Mouse (Mus musculus) ES-E14 (cell line): ENCODE measurements around the gene Azin2. TPM values are rescaled to one million over a fixed set of nuclear protein-coding genes. Genes with fewer than 3 reads are reported as not detected.

Experiments used
- DNase-seq: peaks from one replicate; pipeline ENCODE4 v3.0.0-alpha.2; 2013; ENCODE audit warnings: low read depth, low spot score
- H3K27ac ChIP-seq: 2 replicates; pipeline ENCODE4 v1.5.1; 2012; ENCODE audit warnings: low read depth, mild to moderate bottlenecking, low read length, moderate library complexity, mixed read lengths; ENCODE audit not compliant: poor library complexity, insufficient read depth, severe bottlenecking
- H3K36me3 ChIP-seq: 2 replicates; pipeline ENCODE4 v1.6.1; 2012; ENCODE audit warnings: mild to moderate bottlenecking, low read length, moderate library complexity, mixed read lengths; ENCODE audit not compliant: control insufficient read depth, poor library complexity, insufficient read depth, severe bottlenecking
- H3K4me1 ChIP-seq, 2 experiments: fragments of 150-350 bp in 1 of 2; sonication (generic) in 1 of 2; 2 replicates each; pipeline ENCODE4 v1.6.1; 2012; ENCODE audit warnings: low read length in 2 of 2, mild to moderate bottlenecking in 1 of 2, mixed read lengths in 1 of 2; ENCODE audit not compliant: control insufficient read depth in 2 of 2, insufficient read depth in 2 of 2, poor library complexity in 1 of 2
- H3K4me3 ChIP-seq, 2 experiments: fragments of 150-350 bp in 1 of 2; sonication (generic) in 1 of 2; 2 replicates each; pipeline ENCODE4 v1.5.1; 2012; ENCODE audit warnings: low read length in 2 of 2, low read depth in 1 of 2, mild to moderate bottlenecking in 1 of 2, mixed read lengths in 1 of 2; ENCODE audit not compliant: insufficient read depth in 1 of 2, poor library complexity in 1 of 2, severe bottlenecking in 1 of 2
- H3K9ac ChIP-seq: 2 replicates; pipeline ENCODE4 v1.6.1; 2012; ENCODE audit warnings: low read depth, mild to moderate bottlenecking, low read length, mixed read lengths; ENCODE audit not compliant: poor library complexity, insufficient read depth, severe bottlenecking
- H3K9me3 ChIP-seq: fragments of 150-350 bp; sonication (generic); 2 replicates; pipeline ENCODE4 v1.6.1; 2012; ENCODE audit warnings: low read depth, mild to moderate bottlenecking, low read length; ENCODE audit not compliant: control insufficient read depth, insufficient read depth
- CHD2 ChIP-seq: IDR thresholded peaks from 2 replicates; pipeline ENCODE4 v1.6.1; 2014; ENCODE audit warnings: mild to moderate bottlenecking, low read depth, low read length, inconsistent platforms
- HCFC1 ChIP-seq: IDR thresholded peaks from 2 replicates; pipeline ENCODE4 v1.6.1; 2012; ENCODE audit warnings: low read length, inconsistent platforms, borderline replicate concordance; ENCODE audit not compliant: insufficient read depth
- MAFK ChIP-seq: IDR thresholded peaks from 2 replicates; pipeline ENCODE4 v1.6.1; 2014; ENCODE audit warnings: mild to moderate bottlenecking, low read depth, low read length, inconsistent platforms; ENCODE audit not compliant: insufficient read depth
- ZC3H11A ChIP-seq: IDR thresholded peaks from 2 replicates; pipeline ENCODE4 v1.6.1; 2012; ENCODE audit warnings: low read depth, mild to moderate bottlenecking, inconsistent platforms, low read length, borderline replicate concordance
- ZNF384 ChIP-seq: IDR thresholded peaks from 2 replicates; pipeline ENCODE4 v1.6.1; 2012; ENCODE audit warnings: low read depth, low read length, inconsistent platforms
- in situ Hi-C, 2 experiments: fragments of 600-800 bp; cut with MboI; formaldehyde crosslinking; loops; one replicate each; pipeline ENCODE4 v1.15.1; 2025; ENCODE audit warnings: low sequenced_read_pairs in 2 of 2, inconsistent platforms in 1 of 2; ENCODE audit not compliant: unreplicated experiment in 2 of 2
- total RNA-seq: library from RNA; depleted of rRNA; stranded (reverse); fragments of 300-350 nt; gene quantifications from 2 replicates; pipeline ENCODE4 v1.2.3, GENCODE M21; 2012

Gene Azin2
- total RNA-seq, 1 experiment: 16.0 TPM

GRCm38 (mm10) chr4:128957155-128957911, 4.9 kb downstream of the Azin2 start:
- Histone ChIP-seq H3K27ac (no peak overlapping the region), H3K4me1 (peaks cover 0 to 20% of the 10 kb centered on the region in 2 experiments; a peak in 2 of 4 replicates), H3K9me3 (no peaks in the 10 kb centered on the region), H3K36me3 (peaks cover 5% of the 10 kb centered on the region; the same call in 1 of the 2 replicates), H3K9ac (no peak overlapping the region), H3K4me3 (no peak overlapping the region)
- no peak for TF ChIP-seq CHD2
- TF ChIP-seq ZC3H11A: peak; percentile 49; the same call in 1 of the 2 replicates
- no peak for TF ChIP-seq ZNF384
- no peak for TF ChIP-seq MAFK
- TF ChIP-seq HCFC1: no peak
- in situ Hi-C loops: loop anchor here (10.0 kb wide), 2 partner anchors 117 to 127 kb away; no protein-coding TSS in a partner anchor
- peak; percentile 72 for DNase-seq

GRCm38 (mm10) chr4:128953851-128954250, 8.4 kb downstream of the Azin2 start:
- no peak for DNase-seq
- Histone ChIP-seq H3K9ac (no peak overlapping the region), H3K36me3 (no peaks in the 10 kb centered on the region; the same call in 1 of the 2 replicates), H3K9me3 (no peaks in the 10 kb centered on the region), H3K27ac (no peak overlapping the region), H3K4me1 (peaks cover 0 to 28% of the 10 kb centered on the region in 2 experiments; a peak in 2 of 4 replicates), H3K4me3 (no peak overlapping the region)
- TF ChIP-seq ZNF384: no peak
- no peak for TF ChIP-seq HCFC1
- TF ChIP-seq ZC3H11A: no peak
- no peak for TF ChIP-seq MAFK
- TF ChIP-seq CHD2: no peak
- in situ Hi-C loops: loop anchor here (10.0 kb wide), 2 partner anchors 121 to 131 kb away; no protein-coding TSS in a partner anchor

- H3K9ac ChIP-seq: no peak overlapping the region
- no peak overlapping the region for H3K4me3 ChIP-seq
- TF ChIP-seq ZNF384 (no peak), HCFC1 (no peak), CHD2 (no peak), ZC3H11A (no peak), MAFK (no peak)
- H3K27ac ChIP-seq: no peak overlapping the region
- no peaks in the 10 kb centered on the region; the same call in 1 of the 2 replicates for H3K36me3 ChIP-seq
- peaks cover 6 to 34% of the 10 kb centered on the region in 2 experiments; a peak in 3 of 4 replicates for H3K4me1 ChIP-seq
- no peak for DNase-seq
- H3K9me3 ChIP-seq: no peaks in the 10 kb centered on the region
- in situ Hi-C loops: loop anchor here (10.0 kb wide), 2 partner anchors 124 to 134 kb away; no protein-coding TSS in a partner anchor
Measured at GRCm38 (mm10) chr4:128950461-128950860, 11.8 kb downstream of the Azin2 start.

GRCm38 (mm10) chr4:128949470-128950005, 12.7 kb downstream of the Azin2 start:
- Histone ChIP-seq H3K4me1 (peaks cover 6 to 34% of the 10 kb centered on the region in 2 experiments; a peak in 3 of 4 replicates), H3K36me3 (no peaks in the 10 kb centered on the region; the same call in 1 of the 2 replicates), H3K27ac (no peak overlapping the region), H3K9me3 (no peaks in the 10 kb centered on the region), H3K9ac (no peak overlapping the region), H3K4me3 (no peak overlapping the region)
- TF ChIP-seq MAFK (peak; percentile 81), ZC3H11A (no peak)
- in situ Hi-C loops: loop anchor here (10.0 kb wide), 2 partner anchors 125 to 135 kb away; no protein-coding TSS in a partner anchor
- DNase-seq: peak; percentile 56
